Mouse (Mus musculus) embryonic fibroblast, embryonic 13.5 days (primary cell): Measurements from ENCODE around the gene Hnrnph1.
A peak's percentile ranks its signal among the peaks of the same experiment; 100 is the strongest.

Source experiments
- CTCF ChIP-seq: IDR thresholded peaks from 2 replicates; pipeline ENCODE4 v1.5.1; 2011; ENCODE audit warnings: mild to moderate bottlenecking, control low read depth, low read length, moderate library complexity, borderline replicate concordance; ENCODE audit not compliant: insufficient read depth
- POLR2A ChIP-seq: IDR thresholded peaks from 2 replicates; pipeline ENCODE4 v1.6.1; 2011; ENCODE audit warnings: low read depth, mild to moderate bottlenecking, control low read depth, low read length, moderate library complexity

DNA sequence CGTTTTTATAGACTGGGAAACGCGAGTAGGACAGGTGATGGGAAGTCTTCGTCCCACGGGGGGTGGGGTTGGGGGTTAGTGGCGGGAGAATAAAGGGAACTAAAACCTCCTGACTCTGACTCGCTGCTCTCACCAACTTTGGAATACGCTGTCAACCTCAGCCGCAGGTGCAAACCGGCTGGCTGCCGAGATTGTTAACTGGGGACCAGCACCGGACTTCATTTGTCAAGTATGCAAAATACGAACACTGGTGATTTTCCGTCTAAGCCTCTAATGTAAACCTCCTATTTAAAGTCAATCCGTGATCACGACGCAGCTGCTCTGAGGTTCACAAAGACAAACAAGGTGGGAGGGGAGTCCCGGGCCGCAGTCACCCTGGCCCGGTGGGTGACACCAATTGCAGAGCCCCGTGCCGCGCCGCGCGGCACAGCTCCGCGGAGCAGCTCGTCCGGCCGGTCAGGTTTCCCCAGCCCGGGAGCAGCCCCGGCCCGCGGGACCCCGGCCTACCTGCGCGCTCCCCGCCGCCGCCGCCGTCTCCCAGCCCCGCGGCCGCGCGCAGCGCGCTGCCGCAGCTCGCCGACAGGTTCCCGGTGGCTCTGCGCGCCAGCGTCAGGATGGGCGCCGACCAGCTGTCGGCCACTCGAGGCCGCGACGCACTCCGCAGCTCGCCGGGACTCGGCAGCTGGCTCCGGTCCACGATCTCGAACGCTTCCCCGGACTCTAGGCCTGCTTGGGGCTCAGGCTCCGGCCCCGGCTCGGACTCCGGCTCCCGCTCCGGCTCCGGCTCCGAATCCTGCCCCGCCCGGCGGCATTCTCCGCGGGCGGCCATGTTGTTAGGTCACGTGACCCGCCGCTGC is 53.7 kb downstream of the Hnrnph1 start, which contains the start of gene Rufy1:
- peak; percentile 51 for TF ChIP-seq POLR2A
- TF ChIP-seq CTCF = no peak
